Mouse (Mus musculus) midbrain, embryonic 15.5 days (tissue): ENCODE results near the gene Tlr8. TPM values are rescaled to one million over a fixed set of nuclear protein-coding genes. Genes with fewer than 3 reads are reported as not detected.

ENCODE experiments used
- polyA plus RNA-seq: library from polyadenylated mRNA; unstranded; fragments of >200 nt; fragmentation: Nextera tagmentation; extraction: Ambion mirVana; gene quantifications from 2 replicates; pipeline ENCODE4 v1.2.1, GENCODE M21; 2015

Gene Tlr8
- polyA plus RNA-seq, 1 experiment from 2014 or later, result not detected

Other genes starting within 250 kb of the Tlr8 start
- 4,195 and 4,308 TPM in 2 replicates for gene Tmsb4x, start 55.0 kb downstream of the Tlr8 start, polyA plus RNA-seq
- gene Tlr7, start 66.2 kb upstream of the Tlr8 start, polyA plus RNA-seq, result 0.22 and 0.41 TPM in 2 replicates
- 6.9 and 7.0 TPM in 2 replicates for gene Prps2, start 118.4 kb upstream of the Tlr8 start, polyA plus RNA-seq